ENCODE assay signal across 10 mouse cellular contexts in the genomic region with DNA sequence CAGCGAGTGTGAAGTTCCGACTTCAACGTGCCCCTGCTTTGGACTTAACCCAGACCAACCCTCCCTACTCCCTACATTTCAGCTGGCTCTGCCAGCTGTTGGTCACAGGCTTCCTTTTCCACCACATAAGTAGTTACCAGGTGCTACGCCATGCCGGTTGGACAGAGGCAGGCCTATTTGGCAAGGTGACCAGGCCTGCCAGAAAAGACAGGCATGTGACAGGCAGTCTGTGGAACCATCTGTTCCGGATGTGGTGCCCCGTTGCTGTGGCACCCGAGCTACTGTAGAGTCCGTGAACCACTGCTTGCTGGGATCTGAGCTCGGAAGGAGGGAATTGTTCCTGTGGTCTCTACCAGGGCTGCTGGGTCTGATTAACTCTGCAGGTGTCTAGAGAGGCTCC. TPM values are rescaled to one million over a fixed set of nuclear protein-coding genes. Genes with fewer than 3 reads are reported as not detected.
A peak's percentile ranks its signal among the peaks of the same experiment; 100 is the strongest.
DNase-seq lines count a peak whose midpoint lies in the region; ATAC-seq and TF ChIP-seq lines count a peak whose summit lies in the region.
"Had no signal": no experiment of that assay in that cellular context is flagged by ENCODE, and none has a peak within 500 bp of the region (broad histone marks: within the 10 kb centered on the region; RNA-seq: fewer than 3 reads in every experiment).

No protein-coding gene starts in this region.

- no peak overlapping the region for H3K4me2 ChIP-seq in heart, embryonic 12.5 days
- H3K4me2 ChIP-seq in heart, postnatal 0 days (ENCODE audit: low read depth, low read length): no peak overlapping the region

- H3K36me3 ChIP-seq in heart, embryonic 12.5 days: no peaks in the 10 kb centered on the region
- no peaks in the 10 kb centered on the region for H3K36me3 ChIP-seq in heart, postnatal 0 days (replicated peaks; ENCODE audit: control insufficient read depth, insufficient read depth, low read length)
- H3K36me3 ChIP-seq: G1E had no signal

- H3K9me3 ChIP-seq in heart, embryonic 12.5 days (replicated peaks): no peaks in the 10 kb centered on the region
- H3K9me3 ChIP-seq in heart, postnatal 0 days (replicated peaks; ENCODE audit: control insufficient read depth, low read length): no peaks in the 10 kb centered on the region

- TF ChIP-seq CTCF in heart, postnatal 0 days (IDR thresholded peaks at IDR 0.05; ENCODE audit: low read depth): no peak

- WGBS in heart, embryonic 12.5 days: 88% methylated on average over 10 of the region's 10 CpGs
- 62% methylated on average over 10 of the region's 10 CpGs for WGBS in heart, postnatal 0 days

- peaks cover 64% of the 10 kb centered on the region for H3K4me1 ChIP-seq in heart, embryonic 12.5 days (replicated peaks)
- H3K4me1 ChIP-seq in heart, postnatal 0 days (ENCODE audit: control insufficient read depth, insufficient read depth): peaks cover 52% of the 10 kb centered on the region

- H3K27ac ChIP-seq in heart, embryonic 12.5 days (ENCODE audit: poor library complexity, severe bottlenecking): no peak overlapping the region
- peak overlapping the region; percentile 49 for H3K27ac ChIP-seq in heart, postnatal 0 days (ENCODE audit: low read depth)

- DNase-seq in heart, adult 18-20 months: peak; percentile 68 to 70
- peak; percentile 47 for DNase-seq in CD4-positive helper T cell, adult 2 months (ENCODE audit: low read depth, low spot score)
- DNase-seq in heart, postnatal 0 days (ENCODE audit: low spot score): no peak
- DNase-seq in adrenal gland, postnatal 10 days: no peak
- no peak for DNase-seq in gastrocnemius, postnatal 10 days
- no peak for DNase-seq in adrenal gland, postnatal 14 days

- H3K9ac ChIP-seq in heart, embryonic 12.5 days: no peak overlapping the region
- no peak overlapping the region for H3K9ac ChIP-seq in heart, postnatal 0 days (replicated peaks; ENCODE audit: low read depth, low read length)

- no peaks in the 10 kb centered on the region for H3K27me3 ChIP-seq in heart, embryonic 12.5 days (replicated peaks)
- H3K27me3 ChIP-seq in heart, postnatal 0 days (ENCODE audit: control insufficient read depth, insufficient read depth, low read length): no peaks in the 10 kb centered on the region

- no peak for TF ChIP-seq EP300 in heart, postnatal 0 days (IDR thresholded peaks at IDR 0.05; ENCODE audit: low read depth)

- no peak overlapping the region for H3K4me3 ChIP-seq in heart, embryonic 12.5 days
- no peak overlapping the region for H3K4me3 ChIP-seq in heart, postnatal 0 days (ENCODE audit: low read depth, low read length)

- ATAC-seq in heart, embryonic 12.5 days (ENCODE audit: insufficient number of reproducible peaks, low FRiP score): no peak
- ATAC-seq in heart, postnatal 0 days (ENCODE audit: insufficient read depth, low read depth): no peak
- peak; percentile 63 for ATAC-seq in megakaryocyte progenitor cell, adult 5-6 weeks (replicated peaks; ENCODE audit: poor library complexity)
- ATAC-seq: midbrain, embryonic 16.5 days had no signal

RNA-seq across cellular contexts. Expression of gene Gsto2, which starts 22.1 kb away (rescaled TPM):
- total RNA-seq in heart, adult 18-20 months (2021): 1 to 10 TPM; 2.0 to 2.6 TPM
- 0.76 and 1.3 TPM in 2 replicates for polyA plus RNA-seq in heart, embryonic 12.5 days (2016; fragmentation: Nextera tagmentation; extraction: Ambion mirVana)
- 11.4 TPM in 1 of 2 replicates, not detected in the other for total RNA-seq in heart, postnatal 0 days (2014; rRNA removed; ENCODE audit: low replicate concordance)
- 1.7 and 2.1 TPM in 2 replicates for polyA plus RNA-seq in heart, postnatal 0 days (2015; fragmentation: Nextera tagmentation; extraction: Ambion mirVana)
- not detected in 2 replicates for total RNA-seq in megakaryocyte progenitor cell, adult 5-6 weeks (2015)
- total RNA-seq in megakaryocyte progenitor cell, adult 5-6 weeks (2017): 0.34 and 0.62 TPM in 2 replicates
- total RNA-seq in adrenal gland, postnatal 10 days (2021): 1 to 10 TPM; 2.6 to 3.7 TPM
- 1 to 10 TPM; 1.2 to 1.4 TPM for total RNA-seq in gastrocnemius, postnatal 10 days (2021)
- 3.3 and 3.5 TPM in 2 replicates for total RNA-seq in adrenal gland, postnatal 14 days (2021)

RNA-seq across cellular contexts. Expression of gene Cfap43, which starts 31.7 kb away (rescaled TPM):
- 1 to 10 TPM in 1 of 2 experiments, not detected in 1; 1.1 TPM for total RNA-seq in heart, adult 18-20 months (2021)
- polyA plus RNA-seq in heart, embryonic 12.5 days (2016; fragmentation: Nextera tagmentation; extraction: Ambion mirVana): 0.10 and 0.19 TPM in 2 replicates
- 0.08 TPM in 1 of 2 replicates, not detected in the other for total RNA-seq in heart, postnatal 0 days (2014; rRNA removed; ENCODE audit: low replicate concordance)
- polyA plus RNA-seq in heart, postnatal 0 days (2015; fragmentation: Nextera tagmentation; extraction: Ambion mirVana): 0.15 and 0.43 TPM in 2 replicates
- not detected in 2 replicates for total RNA-seq in megakaryocyte progenitor cell, adult 5-6 weeks (2015)
- total RNA-seq in megakaryocyte progenitor cell, adult 5-6 weeks (2017): not detected in 2 replicates
- total RNA-seq in adrenal gland, postnatal 10 days (2021): not detected
- not detected for total RNA-seq in gastrocnemius, postnatal 10 days (2021)
- total RNA-seq in adrenal gland, postnatal 14 days (2021): not detected in 2 replicates
- polyA plus RNA-seq: G1E had no signal

RNA-seq across cellular contexts. Expression of gene Itprip, which starts 31.7 kb away (rescaled TPM):
- total RNA-seq in heart, adult 18-20 months (2021): 1 to 10 TPM; 8.9 to 9.2 TPM
- polyA plus RNA-seq in heart, embryonic 12.5 days (2016; fragmentation: Nextera tagmentation; extraction: Ambion mirVana): 24.4 and 25.5 TPM in 2 replicates
- total RNA-seq in heart, postnatal 0 days (2014; rRNA removed; ENCODE audit: low replicate concordance): 27.2 and 30.1 TPM in 2 replicates
- polyA plus RNA-seq in heart, postnatal 0 days (2015; fragmentation: Nextera tagmentation; extraction: Ambion mirVana): 9.5 and 10.5 TPM in 2 replicates
- total RNA-seq in megakaryocyte progenitor cell, adult 5-6 weeks (2015): 10.2 and 13.1 TPM in 2 replicates
- total RNA-seq in megakaryocyte progenitor cell, adult 5-6 weeks (2017): 12.1 and 18.3 TPM in 2 replicates
- total RNA-seq in adrenal gland, postnatal 10 days (2021): 10 to 100 TPM; 11.7 to 14.5 TPM
- total RNA-seq in gastrocnemius, postnatal 10 days (2021): 1 to 10 TPM; 1.8 to 1.9 TPM
- 12.9 and 14.6 TPM in 2 replicates for total RNA-seq in adrenal gland, postnatal 14 days (2021)

RNA-seq across cellular contexts. Expression of gene Gsto1, which starts 32.6 kb away (rescaled TPM):
- 100 to 1,000 TPM; 207 to 211 TPM for total RNA-seq in heart, adult 18-20 months (2021)
- 81.4 and 84.0 TPM in 2 replicates for polyA plus RNA-seq in heart, embryonic 12.5 days (2016; fragmentation: Nextera tagmentation; extraction: Ambion mirVana)
- 136 and 146 TPM in 2 replicates for total RNA-seq in heart, postnatal 0 days (2014; rRNA removed; ENCODE audit: low replicate concordance)
- polyA plus RNA-seq in heart, postnatal 0 days (2015; fragmentation: Nextera tagmentation; extraction: Ambion mirVana): 127 and 140 TPM in 2 replicates
- 413 and 417 TPM in 2 replicates for total RNA-seq in megakaryocyte progenitor cell, adult 5-6 weeks (2015)
- 162 and 194 TPM in 2 replicates for total RNA-seq in megakaryocyte progenitor cell, adult 5-6 weeks (2017)
- total RNA-seq in adrenal gland, postnatal 10 days (2021): 100 to 1,000 TPM; 158 to 159 TPM
- total RNA-seq in gastrocnemius, postnatal 10 days (2021): 10 to 100 TPM; 28.1 to 30.1 TPM
- total RNA-seq in adrenal gland, postnatal 14 days (2021): 151 and 169 TPM in 2 replicates

RNA-seq across cellular contexts. Expression of gene Cfap58, which starts 50.1 kb away (rescaled TPM):
- 1 to 10 TPM; 2.0 to 2.6 TPM for total RNA-seq in heart, adult 18-20 months (2021)
- not detected in 2 replicates for polyA plus RNA-seq in heart, embryonic 12.5 days (2016; fragmentation: Nextera tagmentation; extraction: Ambion mirVana)
- total RNA-seq in heart, postnatal 0 days (2014; rRNA removed; ENCODE audit: low replicate concordance): not detected in 2 replicates
- 0.04 and 0.18 TPM in 2 replicates for polyA plus RNA-seq in heart, postnatal 0 days (2015; fragmentation: Nextera tagmentation; extraction: Ambion mirVana)
- total RNA-seq in megakaryocyte progenitor cell, adult 5-6 weeks (2015): not detected in 2 replicates
- total RNA-seq in megakaryocyte progenitor cell, adult 5-6 weeks (2017): not detected in 2 replicates
- under 1 TPM in 1 of 2 experiments, not detected in 1; 0.06 TPM for total RNA-seq in adrenal gland, postnatal 10 days (2021)
- not detected for total RNA-seq in gastrocnemius, postnatal 10 days (2021)
- not detected in 2 replicates for total RNA-seq in adrenal gland, postnatal 14 days (2021)
- total RNA-seq: G1E had no signal
- polyA plus RNA-seq: G1E had no signal

Comparison
In these comparisons a context has a peak if more than half of its experiments do, and no peak if none do; other contexts are left out.
1. DNase-seq: peak in heart, adult 18-20 months (2 of 2) and CD4-positive helper T cell, adult 2 months (single experiment); none in heart, postnatal 0 days (single experiment), adrenal gland, postnatal 10 days (single experiment), gastrocnemius, postnatal 10 days (single experiment) and adrenal gland, postnatal 14 days (single experiment).